Mouse (Mus musculus): Measurements from ENCODE around the gene Agbl5.

The Agbl5 gene

DNA sequence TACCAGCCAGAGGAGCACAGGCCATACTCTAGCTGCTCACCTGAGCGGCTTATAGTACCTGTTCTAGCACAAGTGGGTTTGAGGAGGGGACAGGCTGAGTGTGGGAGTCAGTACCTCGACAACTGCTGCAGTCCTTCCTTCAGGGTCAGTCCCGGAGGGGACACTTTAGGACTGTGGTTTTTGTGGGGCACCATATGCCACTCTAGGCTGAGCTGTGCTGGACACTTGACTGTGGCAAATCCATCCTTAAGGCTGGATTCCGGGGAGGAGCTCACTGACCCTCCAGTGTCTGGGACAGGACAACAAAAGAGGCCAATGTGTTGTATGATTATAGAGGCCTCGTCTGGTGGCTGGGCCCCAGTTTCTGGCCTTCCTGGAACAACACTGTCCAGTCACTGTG lies 64.1 kb downstream of the Agbl5 start:
- DNase-seq (ENCODE audit: low read depth), result no peak

DNA sequence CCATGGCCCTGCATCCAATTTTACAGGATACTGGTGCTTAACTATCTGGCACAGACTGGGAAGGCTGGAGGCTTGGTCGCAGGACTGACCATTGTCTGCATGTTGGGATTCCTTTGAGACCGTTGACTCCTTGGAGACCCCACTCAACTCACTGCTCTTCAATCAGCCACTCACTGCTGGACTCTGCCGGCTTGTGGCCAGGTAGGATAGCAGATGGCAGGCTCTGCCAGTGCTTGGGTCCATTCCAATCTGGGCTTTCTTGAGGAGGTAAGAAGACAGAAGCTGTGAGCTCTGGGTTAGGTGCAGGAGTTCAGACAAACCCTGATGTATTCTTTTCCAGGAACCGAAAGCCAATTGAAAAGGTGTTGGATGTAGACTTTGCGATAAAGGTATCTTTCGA lies 65.6 kb downstream of the Agbl5 start:
- DNase-seq (ENCODE audit: low read depth), result no peak

DNA sequence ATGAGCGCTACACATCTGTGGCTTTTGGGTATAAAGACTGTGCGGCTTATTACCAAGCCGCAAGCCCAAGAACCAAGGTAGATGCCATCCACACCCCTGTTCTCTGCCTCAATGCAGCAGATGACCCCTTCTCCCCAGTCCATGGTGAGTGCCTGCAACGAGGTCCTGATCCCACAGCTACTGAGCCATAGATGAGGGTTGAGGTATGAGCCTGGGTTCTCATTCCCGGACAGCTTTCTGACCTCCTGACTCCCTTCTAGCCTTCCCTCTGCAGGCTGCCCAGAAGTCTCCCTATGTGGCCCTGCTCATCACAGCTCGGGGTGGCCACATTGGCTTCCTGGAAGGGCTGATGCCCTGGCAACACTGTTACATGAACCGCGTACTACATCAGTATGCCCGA lies 66.1 kb downstream of the Agbl5 start:
- DNase-seq (ENCODE audit: low read depth), result no peak

DNA sequence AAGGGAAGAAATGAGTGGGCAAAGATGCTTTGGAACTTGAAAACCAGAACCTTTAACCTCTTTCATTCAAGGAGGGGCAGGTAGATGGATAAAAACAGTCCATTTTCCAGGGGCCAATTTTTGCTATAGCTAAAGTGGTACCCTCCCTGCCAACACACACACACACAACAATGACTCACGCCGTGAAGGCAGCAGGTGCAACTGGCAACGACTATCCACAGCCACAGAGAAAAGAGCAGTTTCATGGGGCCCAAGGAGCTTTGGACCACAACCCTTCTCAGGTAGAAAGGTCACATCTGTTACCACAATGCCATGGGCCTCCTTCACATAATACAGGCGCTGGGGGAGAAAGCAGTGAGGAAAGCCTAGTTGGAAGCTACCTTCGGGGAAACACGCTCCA lies 67.3 kb downstream of the Agbl5 start:
- no peak for DNase-seq (ENCODE audit: low read depth)

Data from NIH3T3 (cell line).